Mouse (Mus musculus) kidney, adult 2 months (tissue): ENCODE data around the gene Scyl3.

Experiments
- CTCF ChIP-seq: fragments of 200-500 bp; conservative IDR thresholded peaks from 2 replicates; pipeline ENCODE4 v1.5.1; 2011; ENCODE audit warnings: low read depth, mild to moderate bottlenecking, control low read depth, low read length, moderate library complexity, mixed read lengths; ENCODE audit not compliant: insufficient read depth, insufficient read length
- POLR2A ChIP-seq: fragments of 200-500 bp; IDR thresholded peaks from one replicate; pipeline ENCODE4 v1.6.1; 2011; ENCODE audit warnings: low read depth, low read length, control low read depth

DNA sequence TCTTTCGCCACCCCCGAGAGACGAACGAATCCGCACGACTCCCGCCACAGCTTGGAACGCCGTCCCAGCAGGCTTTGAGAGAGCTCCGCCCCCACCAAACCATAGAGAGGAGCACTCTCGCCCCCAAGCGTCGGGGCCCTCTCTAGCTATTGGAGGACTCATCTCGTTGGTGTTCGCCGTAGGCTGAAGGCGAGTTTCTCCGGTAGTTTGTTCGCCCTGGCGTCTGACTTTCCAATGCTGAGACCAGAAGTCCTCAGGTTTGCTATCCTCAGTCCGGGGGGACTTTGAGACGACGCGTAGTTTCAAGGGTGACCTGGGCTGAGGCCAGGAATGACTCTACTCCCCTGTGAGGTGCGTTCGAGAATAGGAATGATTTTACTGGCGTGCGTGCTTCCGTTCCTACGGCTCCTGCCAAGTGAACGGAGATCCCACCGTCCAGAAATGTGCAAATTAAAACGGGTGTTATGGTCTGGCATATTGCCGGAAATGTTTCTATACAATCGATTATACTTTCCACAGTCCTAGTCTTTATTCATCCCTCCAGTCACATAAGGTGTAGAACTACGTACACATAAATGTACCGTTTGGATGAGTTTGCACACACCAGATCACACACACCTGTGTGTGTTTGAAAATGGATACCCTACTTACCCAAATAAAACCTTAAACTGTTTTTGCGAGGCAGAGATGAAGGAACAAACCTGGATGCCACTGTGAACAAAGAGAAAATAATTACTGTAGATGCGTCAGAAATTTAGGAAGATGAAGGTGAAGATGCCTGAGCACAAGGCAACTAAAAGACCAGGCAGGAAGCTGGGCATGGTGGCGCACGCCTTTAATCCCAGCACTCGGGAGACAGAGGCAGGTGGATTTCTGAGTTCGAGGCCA, 66.1 kb downstream of the Scyl3 start, which contains the start of the genes BC055324 and Mettl18:
- TF ChIP-seq CTCF (no peak), POLR2A (no peak)
